Mouse (Mus musculus) stomach, postnatal 0 days (tissue): ENCODE measurements around the gene Capn15. TPM values are rescaled to one million over a fixed set of nuclear protein-coding genes. Genes with fewer than 3 reads are reported as not detected.

Experiments
- ATAC-seq: fragments of 200-750 bp; cut with Nextera tagmentation; 2 replicates; pipeline ENCODE4 v1.8.0; 2017; ENCODE audit not compliant: low FRiP score, low TSS enrichment
- DNase-seq: peaks from one replicate; pipeline ENCODE4 v3.0.0-alpha.2; 2016; ENCODE audit warnings: low spot score
- H3K27ac ChIP-seq: fragments of 300-500 bp; sonication (generic); replicated peaks from 2 replicates; pipeline ENCODE4 v1.5.1; 2014; ENCODE audit warnings: mild to moderate bottlenecking, control low read depth
- H3K27me3 ChIP-seq: fragments of 300-500 bp; sonication (generic); 2 replicates; pipeline ENCODE4 v1.6.1; 2014; ENCODE audit warnings: low read length; ENCODE audit not compliant: control insufficient read depth, insufficient read depth
- H3K36me3 ChIP-seq: fragments of 300-500 bp; sonication (generic); 2 replicates; pipeline ENCODE4 v1.6.1; 2014; ENCODE audit warnings: low read length, mixed read lengths; ENCODE audit not compliant: control insufficient read depth, insufficient read depth
- H3K4me1 ChIP-seq: fragments of 300-500 bp; sonication (generic); replicated peaks from 2 replicates; pipeline ENCODE4 v1.6.1; 2014; ENCODE audit warnings: antibody characterized with exemption; ENCODE audit not compliant: control insufficient read depth, insufficient read depth
- H3K4me2 ChIP-seq: fragments of 300-500 bp; sonication (generic); replicated peaks from 2 replicates; pipeline ENCODE4 v1.6.1; 2014; ENCODE audit warnings: low read depth, mild to moderate bottlenecking, control low read depth, moderate library complexity
- H3K4me3 ChIP-seq: fragments of 300-500 bp; sonication (generic); 2 replicates; pipeline ENCODE4 v1.5.1; 2014; ENCODE audit warnings: low read depth, low read length, control low read depth
- H3K9ac ChIP-seq: fragments of 300-500 bp; sonication (generic); 2 replicates; pipeline ENCODE4 v1.6.1; 2014; ENCODE audit warnings: mild to moderate bottlenecking, low read length, control low read depth, mixed read lengths
- H3K9me3 ChIP-seq: fragments of 300-500 bp; sonication (generic); 2 replicates; pipeline ENCODE4 v1.6.1; 2016; ENCODE audit warnings: low read length; ENCODE audit not compliant: control insufficient read depth
- CTCF ChIP-seq: IDR thresholded peaks from 2 replicates; pipeline ENCODE4 v1.5.1; 2016; ENCODE audit warnings: antibody characterized with exemption, low read depth, mild to moderate bottlenecking, moderate library complexity
- EP300 ChIP-seq: optimal IDR thresholded peaks from 2 replicates; pipeline ENCODE3; 2016; ENCODE audit warnings: antibody characterized with exemption
- WGBS: fragments of 180-500 bp; shearing (Covaris S2); extraction: QIAGEN DNeasy Blood & Tissue Kit; methylation state at CpG from one replicate; pipeline ENCODE4 v1.1.7; 2014; 5-methylcytosine and 5-hydroxymethylcytosine counted together
- polyA plus RNA-seq: library from polyadenylated mRNA; unstranded; fragments of >200 nt; fragmentation: Nextera tagmentation; extraction: Ambion mirVana; gene quantifications from 2 replicates; pipeline ENCODE4 v1.2.1, GENCODE M21; 2015

Gene Capn15
- polyA plus RNA-seq, 1 experiment from 2014 or later: 12.5 TPM

DNA sequence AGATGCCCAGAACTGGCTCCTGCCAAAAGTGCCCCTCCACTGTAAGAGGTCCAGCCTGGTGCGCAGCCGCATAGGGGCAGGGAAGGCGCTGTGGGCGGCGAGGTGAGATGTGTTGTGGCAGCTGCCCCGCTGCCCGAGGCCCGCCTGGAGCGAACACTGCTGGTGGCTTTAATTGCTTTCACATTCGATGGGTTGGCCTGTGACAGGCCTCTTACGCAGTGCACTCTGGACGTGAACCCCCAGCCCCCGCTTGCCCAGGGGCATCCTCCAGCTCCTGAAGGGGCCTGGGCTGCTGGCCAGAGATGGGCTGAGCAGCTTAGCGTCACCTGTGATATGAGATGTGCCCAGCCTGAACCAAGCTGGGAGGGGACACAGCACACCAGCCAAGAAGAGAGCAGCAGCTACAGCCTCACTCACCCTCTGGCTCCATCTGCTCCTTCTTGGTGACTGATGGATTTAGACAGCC lies 28.0 kb downstream of the Capn15 start:
- H3K36me3 ChIP-seq: peaks cover 8% of the 10 kb centered on the region; the same call in 1 of the 2 replicates
- no peak overlapping the region for H3K27ac ChIP-seq
- DNase-seq (no peak), ATAC-seq (no peak)
- H3K27me3 ChIP-seq: no peaks in the 10 kb centered on the region
- 90% methylated on average over 14 of the region's 14 CpGs for whole genome bisulfite sequencing
- H3K4me1 ChIP-seq: no peaks in the 10 kb centered on the region
- H3K4me2 ChIP-seq: no peak overlapping the region
- H3K9me3 ChIP-seq: no peaks in the 10 kb centered on the region
- H3K9ac ChIP-seq: no peak overlapping the region
- no peak overlapping the region for H3K4me3 ChIP-seq
- TF ChIP-seq CTCF: no peak

DNA sequence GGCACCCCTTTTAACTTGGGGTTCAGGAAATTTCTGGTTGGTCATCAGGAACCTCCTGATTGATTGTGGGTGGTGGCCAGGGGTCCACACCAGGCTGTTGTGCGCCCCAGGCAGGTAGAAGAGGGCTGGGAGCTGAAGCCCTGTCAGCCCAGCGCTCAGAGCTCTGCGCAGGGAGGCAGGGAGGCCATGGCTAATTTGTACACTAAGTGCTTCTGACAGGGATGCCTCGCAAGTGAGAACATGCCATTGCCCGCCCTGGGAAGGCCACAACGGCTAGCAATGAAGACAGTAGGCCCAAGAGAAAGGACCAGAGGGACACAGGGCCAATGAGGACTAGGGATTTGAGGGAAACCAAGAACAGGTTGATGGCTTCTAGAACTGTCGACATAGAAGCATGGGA lies 29.0 kb downstream of the Capn15 start:
- Histone ChIP-seq H3K9me3 (no peaks in the 10 kb centered on the region), H3K27ac (no peak overlapping the region), H3K4me2 (no peak overlapping the region), H3K9ac (no peak overlapping the region), H3K4me1 (no peaks in the 10 kb centered on the region), H3K36me3 (peaks cover 4% of the 10 kb centered on the region; the same call in 1 of the 2 replicates), H3K4me3 (no peak overlapping the region), H3K27me3 (0 out of 2 replicates have a peak, but pooled peaks cover 4% of the 10 kb centered on the region)
- no peak for TF ChIP-seq EP300
- TF ChIP-seq CTCF: no peak
- no peak for DNase-seq
- ATAC-seq: no peak
- WGBS: 79% methylated on average over 7 of the region's 7 CpGs

DNA sequence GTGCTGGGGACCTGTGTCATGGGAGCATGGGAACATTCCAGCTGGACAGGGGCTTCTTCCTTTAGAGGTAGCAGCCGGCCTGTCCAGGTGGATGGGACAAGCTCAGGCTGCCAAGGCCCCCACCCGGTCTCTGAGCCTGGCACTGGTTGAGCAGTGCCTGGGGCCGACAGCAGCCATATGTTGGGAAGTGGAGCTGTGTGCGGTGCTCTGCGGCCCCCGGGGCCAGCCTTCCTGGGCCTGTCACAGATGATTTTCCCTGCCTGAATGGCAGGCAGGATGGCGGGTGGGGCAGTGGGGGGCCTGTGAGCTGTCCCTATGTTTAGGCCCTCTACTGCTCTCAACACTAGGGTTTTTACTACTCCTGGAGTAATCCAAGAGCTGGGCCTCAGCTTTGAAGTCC lies 29.4 kb downstream of the Capn15 start:
- DNase-seq (no peak), ATAC-seq (no peak)
- Histone ChIP-seq H3K4me3 (no peak overlapping the region), H3K36me3 (peaks cover 4% of the 10 kb centered on the region; the same call in 1 of the 2 replicates), H3K27me3 (0 out of 2 replicates have a peak, but pooled peaks cover 4% of the 10 kb centered on the region), H3K4me2 (no peak overlapping the region), H3K4me1 (no peaks in the 10 kb centered on the region), H3K9me3 (no peaks in the 10 kb centered on the region), H3K27ac (no peak overlapping the region), H3K9ac (no peak overlapping the region)
- no peak for TF ChIP-seq EP300
- WGBS: 75% methylated on average over 7 of the region's 7 CpGs

DNA sequence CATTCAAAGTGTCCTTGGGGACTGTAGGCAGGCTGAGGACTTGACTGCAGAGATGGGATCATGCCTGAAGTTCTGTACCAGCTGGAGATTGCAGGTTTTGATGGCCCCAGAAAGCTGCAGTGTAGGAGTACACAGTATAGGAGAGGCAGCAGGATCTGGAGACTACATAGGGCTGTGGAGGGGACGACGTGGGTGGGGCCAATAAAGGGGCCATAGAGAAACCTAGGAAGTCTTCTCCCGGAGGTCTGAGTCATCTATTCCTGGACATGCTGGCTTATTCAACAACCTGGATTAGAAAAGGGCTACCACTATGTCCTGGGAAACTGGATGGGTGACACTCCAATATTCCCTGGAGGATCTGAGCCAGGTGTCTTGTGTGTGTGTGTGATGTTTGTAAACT lies 29.9 kb downstream of the Capn15 start:
- H3K27me3 ChIP-seq: 0 out of 2 replicates have a peak, but pooled peaks cover 4% of the 10 kb centered on the region
- ATAC-seq (no peak), DNase-seq (no peak)
- H3K4me3 ChIP-seq: no peak overlapping the region
- H3K36me3 ChIP-seq: peaks cover 4% of the 10 kb centered on the region; the same call in 1 of the 2 replicates
- H3K4me2 ChIP-seq: no peak overlapping the region
- no peaks in the 10 kb centered on the region for H3K9me3 ChIP-seq
- no peak overlapping the region for H3K9ac ChIP-seq
- no peak for TF ChIP-seq EP300
- TF ChIP-seq CTCF: no peak
- 44% methylated on average over 3 of the region's 3 CpGs for WGBS
- H3K27ac ChIP-seq: no peak overlapping the region
- no peaks in the 10 kb centered on the region for H3K4me1 ChIP-seq

DNA sequence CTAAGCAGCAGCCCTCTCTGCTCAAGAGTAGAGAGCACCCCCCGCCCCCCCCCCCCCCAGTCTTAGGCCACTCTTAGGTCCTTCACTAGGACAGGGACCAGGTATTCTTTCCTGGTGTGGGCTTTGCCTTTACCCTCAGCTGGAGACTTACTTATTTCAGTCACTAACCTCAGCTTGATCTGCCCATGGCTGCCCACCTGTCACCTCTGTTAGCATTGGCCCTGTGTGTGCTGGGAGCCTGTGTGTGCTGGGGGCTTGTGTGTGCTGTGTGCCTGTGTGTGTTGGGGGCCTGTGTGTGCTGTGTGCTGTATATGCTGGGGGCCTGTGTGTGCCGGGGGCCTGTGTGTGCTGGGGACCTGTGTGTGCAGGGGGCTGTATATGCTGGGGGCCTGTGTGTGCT lies 30.9 kb downstream of the Capn15 start:
- Histone ChIP-seq H3K4me2 (no peak overlapping the region), H3K27ac (no peak overlapping the region), H3K9me3 (no peaks in the 10 kb centered on the region), H3K27me3 (0 out of 2 replicates have a peak, but pooled peaks cover 4% of the 10 kb centered on the region), H3K4me1 (no peaks in the 10 kb centered on the region), H3K4me3 (no peak overlapping the region), H3K9ac (no peak overlapping the region), H3K36me3 (no peaks in the 10 kb centered on the region; the same call in 1 of the 2 replicates)
- ATAC-seq (no peak), DNase-seq (no peak)
- no peak for TF ChIP-seq CTCF
- no peak for TF ChIP-seq EP300
- WGBS: 90% methylated on average over 2 of the region's 2 CpGs

DNA sequence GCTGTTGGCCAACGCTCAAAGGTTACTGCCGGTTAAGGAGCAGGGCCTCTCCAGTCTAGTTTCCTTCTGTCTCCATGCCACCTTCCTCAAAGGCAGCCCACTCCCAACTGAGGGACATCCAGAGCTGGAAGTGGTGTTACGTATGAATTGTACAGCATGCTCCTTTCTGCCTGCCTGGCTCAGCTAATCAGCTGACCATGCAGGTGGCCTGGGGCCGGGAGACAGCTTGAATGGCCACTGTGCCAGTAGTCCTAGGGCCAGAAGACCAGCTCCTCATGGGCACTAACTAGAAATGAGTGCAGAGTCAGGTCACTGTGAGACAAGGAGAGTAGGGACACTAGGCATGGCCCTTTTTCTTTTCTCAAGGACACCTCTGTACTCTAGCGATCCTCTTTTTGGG lies 32.4 kb downstream of the Capn15 start:
- H3K27me3 ChIP-seq: 0 out of 2 replicates have a peak, but pooled peaks cover 4% of the 10 kb centered on the region
- no peaks in the 10 kb centered on the region for H3K36me3 ChIP-seq
- TF ChIP-seq EP300: no peak
- TF ChIP-seq CTCF: no peak
- DNase-seq (no peak), ATAC-seq (no peak)
- 76% methylated on average over 5 of the region's 5 CpGs for WGBS
- H3K9me3 ChIP-seq: no peaks in the 10 kb centered on the region
- H3K4me1 ChIP-seq: no peaks in the 10 kb centered on the region
- H3K9ac ChIP-seq: no peak overlapping the region
- H3K4me2 ChIP-seq: no peak overlapping the region
- H3K27ac ChIP-seq: no peak overlapping the region
- no peak overlapping the region for H3K4me3 ChIP-seq
